Mouse (Mus musculus) layer of hippocampus, adult 9-10 months (tissue): Measurements from ENCODE around the gene Fam71f2.

Experiments used
- DNase-seq: peaks from one replicate; pipeline ENCODE4 v3.0.0; 2022; ENCODE audit warnings: low spot score

The Fam71f2 gene

GRCm38 (mm10) chr6:29279293-29279692 is at the start of gene Fam71f2:
Gene Fam71f2, plus strand, starts transcription at chr6:29279593.
- DNase-seq, result no peak

GRCm38 (mm10) chr6:29230386-29230785 is 49.0 kb upstream of the Fam71f2 start:
- no peak for DNase-seq

GRCm38 (mm10) chr6:29231799-29232198 is 47.6 kb upstream of the Fam71f2 start:
- DNase-seq, result no peak

GRCm38 (mm10) chr6:29232321-29232720 is 47.1 kb upstream of the Fam71f2 start:
- DNase-seq, result no peak

- DNase-seq, result no peak
Observed at GRCm38 (mm10) chr6:29233710-29234109, 45.7 kb upstream of the Fam71f2 start.

- DNase-seq, result no peak
Observed at GRCm38 (mm10) chr6:29234272-29234671, 45.1 kb upstream of the Fam71f2 start.

GRCm38 (mm10) chr6:29240806-29241205 is 38.6 kb upstream of the Fam71f2 start:
- DNase-seq, result peak; percentile 21

- DNase-seq, result no peak
Observed at GRCm38 (mm10) chr6:29241697-29242096, 37.7 kb upstream of the Fam71f2 start.

- DNase-seq, result no peak
Observed at GRCm38 (mm10) chr6:29242265-29242664, 37.1 kb upstream of the Fam71f2 start.

- DNase-seq, result no peak
Observed at GRCm38 (mm10) chr6:29245272-29246120, 33.9 kb upstream of the Fam71f2 start.

GRCm38 (mm10) chr6:29246183-29246582 is 33.2 kb upstream of the Fam71f2 start:
- no peak for DNase-seq

- no peak for DNase-seq
Observed at GRCm38 (mm10) chr6:29246585-29246984, 32.8 kb upstream of the Fam71f2 start.

- DNase-seq, result no peak
Observed at GRCm38 (mm10) chr6:29247072-29247471, 32.3 kb upstream of the Fam71f2 start.

GRCm38 (mm10) chr6:29259418-29259817 is 20.0 kb upstream of the Fam71f2 start:
- DNase-seq, result no peak

GRCm38 (mm10) chr6:29261831-29262230 is 17.6 kb upstream of the Fam71f2 start:
- DNase-seq, result no peak

- DNase-seq, result peak; percentile 29
Observed at GRCm38 (mm10) chr6:29263650-29264455, 15.5 kb upstream of the Fam71f2 start.

GRCm38 (mm10) chr6:29264456-29264781 is 15.0 kb upstream of the Fam71f2 start:
- DNase-seq, result no peak

GRCm38 (mm10) chr6:29266936-29267335 is 12.5 kb upstream of the Fam71f2 start:
- DNase-seq, result no peak

GRCm38 (mm10) chr6:29269006-29269668 is 10.3 kb upstream of the Fam71f2 start:
- DNase-seq, result no peak

GRCm38 (mm10) chr6:29270961-29271360 is 8.4 kb upstream of the Fam71f2 start:
- DNase-seq, result no peak

- DNase-seq, result peak; percentile 75
Observed at GRCm38 (mm10) chr6:29272312-29273072, 6.9 kb upstream of the Fam71f2 start, which contains the start of gene Hilpda. Gene Hilpda, plus strand, starts transcription at chr6:29272488.

GRCm38 (mm10) chr6:29276746-29277145 is 2.6 kb upstream of the Fam71f2 start:
- DNase-seq, result no peak
